Mouse (Mus musculus) CH12.LX (cell line): ENCODE results near the gene Glyctk. TPM values are rescaled to one million over a fixed set of nuclear protein-coding genes. Genes with fewer than 3 reads are reported as not detected.

Experiments used
- DNase-seq: peaks from one replicate; pipeline ENCODE4 v3.0.0-alpha.2; 2013; ENCODE audit errors: extremely low read depth
- H3K27ac ChIP-seq: 2 replicates; pipeline ENCODE4 v1.5.1; 2012; ENCODE audit warnings: low read depth, mild to moderate bottlenecking, control low read depth, moderate library complexity; ENCODE audit not compliant: insufficient read depth
- H3K27me3 ChIP-seq: replicated peaks from 2 replicates; pipeline ENCODE3; 2012; ENCODE audit warnings: inconsistent platforms
- H3K36me3 ChIP-seq, 2 experiments: replicated peaks in 1 of 2; 2 replicates each; pipeline versions ENCODE3 to v1.6.1; 2012; ENCODE audit warnings: inconsistent platforms in 1 of 2, low read length in 1 of 2, mild to moderate bottlenecking in 1 of 2, mixed read lengths in 1 of 2, moderate library complexity in 1 of 2; ENCODE audit not compliant: control insufficient read depth in 1 of 2, insufficient read depth in 1 of 2
- H3K4me1 ChIP-seq, 2 experiments: 2 replicates each; pipeline ENCODE4 v1.6.1; 2012; ENCODE audit warnings: inconsistent platforms in 1 of 2, moderate library complexity in 1 of 2; ENCODE audit not compliant: insufficient read depth in 2 of 2, control insufficient read depth in 1 of 2
- H3K4me2 ChIP-seq: 2 replicates; pipeline ENCODE4 v1.6.1; 2012; ENCODE audit warnings: low read depth, mild to moderate bottlenecking, control low read depth; ENCODE audit not compliant: poor library complexity, insufficient read depth, severe bottlenecking
- H3K4me3 ChIP-seq, 3 experiments: fragments of 150-350 bp in 1 of 3; sonication (generic) in 1 of 3; replicated peaks in 1 of 3; 2 replicates each; pipeline versions ENCODE3 to v1.5.1; 2011 to 2012; ENCODE audit warnings: low read depth in 2 of 3, low read length in 2 of 3, mild to moderate bottlenecking in 2 of 3, moderate library complexity in 2 of 3, control low read depth in 1 of 3, improper control_type of control experiment in 1 of 3, inconsistent platforms in 1 of 3, mixed read lengths in 1 of 3; ENCODE audit not compliant: poor library complexity in 1 of 3
- H3K79me2 ChIP-seq: replicated peaks from 2 replicates; pipeline ENCODE4 v1.6.1; 2012; ENCODE audit warnings: mild to moderate bottlenecking, moderate library complexity; ENCODE audit not compliant: control insufficient read depth, poor library complexity, insufficient read depth, severe bottlenecking; ENCODE audit errors: extremely low read depth
- H3K9ac ChIP-seq: 2 replicates; pipeline ENCODE4 v1.6.1; 2012; ENCODE audit warnings: low read depth, mild to moderate bottlenecking, control low read depth, moderate library complexity; ENCODE audit not compliant: insufficient read depth
- H3K9me3 ChIP-seq: replicated peaks from 2 replicates; pipeline ENCODE3; 2012; ENCODE audit warnings: low read length, inconsistent platforms, mixed read lengths
- CHD2 ChIP-seq: IDR thresholded peaks from 2 replicates; pipeline ENCODE4 v1.6.1; 2011; ENCODE audit warnings: low read length, improper control_type of control experiment
- E2F4 ChIP-seq: IDR thresholded peaks from 2 replicates; pipeline ENCODE4 v1.6.1; 2011; ENCODE audit warnings: low read depth, low read length, improper control_type of control experiment; ENCODE audit not compliant: insufficient replicate concordance
- EP300 ChIP-seq: IDR thresholded peaks from 2 replicates; pipeline ENCODE4 v1.6.1; 2011; ENCODE audit warnings: low read length, improper control_type of control experiment
- ETS1 ChIP-seq: conservative IDR thresholded peaks from 2 replicates; pipeline ENCODE4 v1.6.1; 2012; ENCODE audit warnings: low read depth, mild to moderate bottlenecking, inconsistent platforms, low read length, improper control_type of control experiment, moderate library complexity
- GABPA ChIP-seq: IDR thresholded peaks from 2 replicates; pipeline ENCODE4 v1.6.1; 2012; ENCODE audit warnings: low read depth, low read length, improper control_type of control experiment, inconsistent platforms; ENCODE audit not compliant: insufficient replicate concordance
- IRF4 ChIP-seq: IDR thresholded peaks from 2 replicates; pipeline ENCODE4 v1.6.1; 2014; ENCODE audit warnings: low read depth, mild to moderate bottlenecking, inconsistent platforms, low read length, improper control_type of control experiment
- JUN ChIP-seq: IDR thresholded peaks from 2 replicates; pipeline ENCODE4 v1.6.1; 2011; ENCODE audit warnings: low read depth, mild to moderate bottlenecking, low read length, improper control_type of control experiment, moderate library complexity; ENCODE audit not compliant: insufficient read depth
- MAX ChIP-seq: IDR thresholded peaks from 2 replicates; pipeline ENCODE4 v1.6.1; 2011; ENCODE audit warnings: low read length, improper control_type of control experiment
- MAZ ChIP-seq: IDR thresholded peaks from 2 replicates; pipeline ENCODE4 v1.6.1; 2012; ENCODE audit warnings: low read depth, mild to moderate bottlenecking, inconsistent platforms, low read length, improper control_type of control experiment, moderate library complexity
- MEF2A ChIP-seq: IDR thresholded peaks from 2 replicates; pipeline ENCODE4 v1.6.1; 2014; ENCODE audit warnings: low read depth, mild to moderate bottlenecking, inconsistent platforms, low read length, improper control_type of control experiment, borderline replicate concordance
- NELFE ChIP-seq: IDR thresholded peaks from 2 replicates; pipeline ENCODE4 v1.6.1; 2011; ENCODE audit warnings: low read depth, low read length, improper control_type of control experiment
- POLR2AphosphoS2 ChIP-seq: IDR thresholded peaks from 2 replicates; pipeline ENCODE4 v1.6.1; 2011; ENCODE audit warnings: low read depth, low read length, improper control_type of control experiment
- SIN3A ChIP-seq: IDR thresholded peaks from 2 replicates; pipeline ENCODE4 v1.6.1; 2012; ENCODE audit warnings: low read length, improper control_type of control experiment, inconsistent platforms
- USF2 ChIP-seq: conservative IDR thresholded peaks from 2 replicates; pipeline ENCODE4 v1.6.1; 2011; ENCODE audit warnings: low read depth, low read length, improper control_type of control experiment
- ZC3H11A ChIP-seq: IDR thresholded peaks from 2 replicates; pipeline ENCODE4 v1.6.1; 2012; ENCODE audit warnings: low read depth, mild to moderate bottlenecking, inconsistent platforms, low read length, improper control_type of control experiment
- dilution Hi-C: fragments of 300-500 bp; cut with MboI; formaldehyde crosslinking; loops from 2 replicates; pipeline ENCODE4 v1.14.3; 2020; ENCODE audit warnings: low sequenced_read_pairs; ENCODE audit not compliant: extremely low pct_unique_long_range_greater_than_20kb, extremely low pct_ligation_motif_present
- in situ Hi-C: fragments of 300-500 bp; cut with MboI; formaldehyde crosslinking; loops from 3 replicates; pipeline ENCODE4 v1.14.3; 2019; ENCODE audit warnings: low sequenced_read_pairs, low pct_ligation_motif_present, low pct_unique_long_range_greater_than_20kb, mixed read lengths
- polyA plus RNA-seq: library from polyadenylated mRNA; unstranded; fragments of >175 nt; gene quantifications from 2 replicates; pipeline ENCODE4 v1.2.1, GENCODE M21; 2012; ENCODE audit warnings: low read depth; ENCODE audit not compliant: insufficient read length
- total RNA-seq, 2 experiments: library from RNA; depleted of rRNA; stranded (reverse); fragments of 300-350 nt in 1 of 2; fragments of >200 nt in 1 of 2; gene quantifications; 2 replicates each; pipeline ENCODE4 v1.2.3; 2012 to 2014

Gene Glyctk
- total and polyA plus RNA-seq, 3 experiments, result 2.8 to 3.0 (median 3.0) TPM

DNA sequence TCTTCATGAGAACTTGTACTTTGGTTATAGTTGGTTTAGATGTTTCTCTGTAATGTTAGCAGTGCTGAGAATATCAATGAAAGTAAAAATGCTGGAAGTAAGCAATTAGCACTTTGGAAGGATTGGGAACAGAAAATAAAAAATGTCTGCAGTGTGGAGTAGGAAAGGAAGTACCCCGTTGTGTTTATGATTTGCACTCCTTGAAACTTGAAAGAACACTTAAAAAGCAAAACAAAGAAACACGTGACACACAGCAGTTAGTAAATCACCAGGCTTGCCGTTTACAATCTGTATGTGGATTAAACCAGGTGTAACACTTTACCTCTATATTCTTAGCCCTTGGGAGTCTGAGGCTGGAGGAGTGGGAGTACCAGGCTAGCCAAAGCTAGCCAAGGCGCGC, 18.8 kb upstream of the Glyctk start:
- dilution Hi-C loops, result no loop called here
- H3K36me3 ChIP-seq, result peaks cover 41 to 67% of the 10 kb centered on the region in 2 experiments

GRCm38 (mm10) chr9:106175552-106176200, 17.7 kb upstream of the Glyctk start:
- H3K4me2 ChIP-seq, result peak overlapping the region; percentile 63; the same call in 1 of the 2 replicates
- no peaks in the 10 kb centered on the region for H3K27me3 ChIP-seq
- no peak overlapping the region for H3K9ac ChIP-seq
- H3K9me3 ChIP-seq, result no peaks in the 10 kb centered on the region
- no peak overlapping the region for H3K4me3 ChIP-seq
- no peak overlapping the region for H3K27ac ChIP-seq
- TF ChIP-seq POLR2AphosphoS2 (0 out of 2 replicates have a peak, but pooled peaks have one; percentile 36), JUN (no peak), SIN3A (0 out of 2 replicates have a peak, but pooled peaks have one; percentile 27), MAZ (no peak)
- H3K4me1 ChIP-seq, result peaks cover 6 to 31% of the 10 kb centered on the region in 2 experiments; a peak in 3 of 4 replicates
- peaks cover 83% of the 10 kb centered on the region for H3K79me2 ChIP-seq
- dilution Hi-C loops, result no loop called here
- H3K36me3 ChIP-seq, result peaks cover 31 to 57% of the 10 kb centered on the region in 2 experiments
- DNase-seq, result no peak
- in situ Hi-C loops, result no loop called here

More for the DNA sequence above, 18.8 kb upstream of the Glyctk start:
- H3K79me2 ChIP-seq, result peaks cover 78% of the 10 kb centered on the region
- H3K27me3 ChIP-seq, result no peaks in the 10 kb centered on the region
- H3K9ac ChIP-seq, result no peak overlapping the region
- in situ Hi-C loops, result no loop called here
- no peaks in the 10 kb centered on the region for H3K9me3 ChIP-seq
- no peak overlapping the region for H3K4me2 ChIP-seq
- DNase-seq, result no peak
- TF ChIP-seq ETS1 (no peak), USF2 (no peak), SIN3A (no peak), ZC3H11A (no peak), NELFE (no peak), EP300 (no peak), CHD2 (no peak), POLR2AphosphoS2 (no peak), MEF2A (no peak), GABPA (no peak), IRF4 (no peak), MAX (no peak), E2F4 (no peak)
- H3K4me1 ChIP-seq, result peaks cover 6 to 31% of the 10 kb centered on the region in 2 experiments; a peak in 3 of 4 replicates
- no peak overlapping the region for H3K4me3 ChIP-seq
- no peak overlapping the region for H3K27ac ChIP-seq
